Mouse (Mus musculus): ENCODE measurements around the gene Reg3d. TPM values are rescaled to one million over a fixed set of nuclear protein-coding genes. Genes with fewer than 3 reads are reported as not detected.

Gene Reg3d
- total and polyA plus RNA-seq, 2 experiments from 2014 or later, result not detected

DNA sequence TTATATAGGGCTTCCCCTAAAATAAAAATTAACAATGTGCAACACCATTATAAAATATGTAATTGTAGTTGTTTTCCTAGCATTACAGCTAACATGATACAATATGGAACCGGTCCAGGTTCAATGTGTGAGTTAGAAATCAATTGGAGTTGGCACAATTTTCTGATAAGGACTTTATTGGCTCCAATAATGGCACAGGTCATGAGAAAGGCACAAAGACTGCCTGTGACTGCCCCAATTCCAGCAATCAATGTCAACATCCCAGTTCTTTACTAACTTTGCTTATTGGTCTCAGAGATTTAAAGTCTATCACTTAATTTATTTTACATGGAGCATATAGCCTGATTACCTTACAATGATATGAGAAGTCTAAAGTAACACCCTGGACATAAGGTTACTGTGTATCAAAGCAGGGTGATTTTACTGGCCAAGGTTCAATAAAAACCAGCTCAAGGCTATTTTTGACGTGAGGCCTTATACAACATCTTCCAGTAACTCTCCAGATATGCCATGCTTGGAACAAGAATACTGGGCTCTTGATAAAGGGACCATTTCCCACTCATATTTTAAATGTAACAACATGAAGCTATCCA lies 16.6 kb downstream of the Reg3d start:
- Histone ChIP-seq H3K27me3 (ENCODE audit: insufficient read depth, low read length) (no peaks in the 10 kb centered on the region), H3K9me3 (ENCODE audit: low read length) (no peaks in the 10 kb centered on the region), H3K4me3 (ENCODE audit: low read depth, low read length) (no peak overlapping the region), H3K4me2 (ENCODE audit: low read depth) (no peak overlapping the region), H3K9ac (no peak overlapping the region), H3K4me1 (ENCODE audit: insufficient read depth) (no peaks in the 10 kb centered on the region), H3K27ac (ENCODE audit: low read depth, low read length) (no peak overlapping the region), H3K36me3 (ENCODE audit: insufficient read depth) (no peaks in the 10 kb centered on the region)
- 69% methylated on average over 2 of the region's 2 CpGs for WGBS
- ATAC-seq (no peak), DNase-seq (no peak)
- no peak for TF ChIP-seq CTCF (IDR thresholded peaks at IDR 0.05; ENCODE audit: low read depth)

DNA sequence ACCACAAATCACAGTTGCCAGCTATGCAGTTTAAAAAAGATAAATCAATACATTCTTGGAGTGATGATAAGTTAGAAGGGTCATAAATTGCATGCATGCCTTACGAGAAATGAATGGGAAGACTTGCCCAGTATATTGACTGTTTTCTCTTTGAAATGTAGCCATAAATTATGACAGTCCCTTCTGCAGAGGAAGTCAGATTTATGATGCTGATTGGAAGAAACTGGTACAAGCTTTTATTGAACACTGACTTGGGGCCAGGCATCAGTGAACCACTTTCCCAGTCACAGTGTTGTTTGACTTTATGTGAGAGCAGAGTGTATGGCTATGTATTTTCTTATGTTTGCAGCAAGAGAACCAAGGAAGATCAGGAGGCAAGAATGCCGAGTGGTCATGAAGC lies 37.0 kb downstream of the Reg3d start:
- Histone ChIP-seq H3K4me1 (ENCODE audit: insufficient read depth) (no peaks in the 10 kb centered on the region), H3K9me3 (ENCODE audit: low read length) (no peaks in the 10 kb centered on the region), H3K9ac (no peak overlapping the region), H3K4me3 (ENCODE audit: low read depth, low read length) (no peak overlapping the region), H3K27ac (ENCODE audit: low read depth, low read length) (no peak overlapping the region), H3K36me3 (ENCODE audit: insufficient read depth) (no peaks in the 10 kb centered on the region), H3K27me3 (ENCODE audit: insufficient read depth, low read length) (no peaks in the 10 kb centered on the region), H3K4me2 (ENCODE audit: low read depth) (no peak overlapping the region)
- no peak for TF ChIP-seq CTCF (IDR thresholded peaks at IDR 0.05; ENCODE audit: low read depth)
- WGBS, result 92% methylated on average over 2 of the region's 2 CpGs
- ATAC-seq (no peak), DNase-seq (no peak)

DNA sequence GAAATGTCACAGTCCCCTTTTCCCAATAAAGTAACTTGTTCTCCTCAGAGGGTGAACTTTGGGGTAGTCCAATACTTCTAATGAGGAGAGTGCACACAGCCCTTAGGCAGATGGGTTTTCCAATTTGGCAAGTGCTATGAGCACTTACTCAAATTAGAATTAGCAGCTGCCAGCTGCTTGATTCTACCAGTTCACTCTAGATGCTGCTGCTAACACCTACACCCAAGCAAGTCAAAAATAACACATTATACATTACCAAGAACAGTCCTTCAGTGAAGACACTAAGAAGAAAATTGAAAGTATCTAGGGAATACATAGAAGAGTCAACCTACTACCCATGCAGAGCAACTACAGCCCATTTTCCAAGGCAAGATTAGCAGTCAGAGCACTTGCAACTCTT lies 38.4 kb downstream of the Reg3d start:
- no peaks in the 10 kb centered on the region for H3K36me3 ChIP-seq (ENCODE audit: insufficient read depth)
- DNase-seq, result no peak
- no peak for ATAC-seq
- H3K4me2 ChIP-seq (ENCODE audit: low read depth), result no peak overlapping the region
- no peak for TF ChIP-seq CTCF (IDR thresholded peaks at IDR 0.05; ENCODE audit: low read depth)
- no peak overlapping the region for H3K4me3 ChIP-seq (ENCODE audit: low read depth, low read length)
- no peak overlapping the region for H3K9ac ChIP-seq
- no peaks in the 10 kb centered on the region for H3K4me1 ChIP-seq (ENCODE audit: insufficient read depth)
- H3K9me3 ChIP-seq (ENCODE audit: low read length), result no peaks in the 10 kb centered on the region
- H3K27ac ChIP-seq (ENCODE audit: low read depth, low read length), result no peak overlapping the region
- H3K27me3 ChIP-seq (ENCODE audit: insufficient read depth, low read length), result no peaks in the 10 kb centered on the region

DNA sequence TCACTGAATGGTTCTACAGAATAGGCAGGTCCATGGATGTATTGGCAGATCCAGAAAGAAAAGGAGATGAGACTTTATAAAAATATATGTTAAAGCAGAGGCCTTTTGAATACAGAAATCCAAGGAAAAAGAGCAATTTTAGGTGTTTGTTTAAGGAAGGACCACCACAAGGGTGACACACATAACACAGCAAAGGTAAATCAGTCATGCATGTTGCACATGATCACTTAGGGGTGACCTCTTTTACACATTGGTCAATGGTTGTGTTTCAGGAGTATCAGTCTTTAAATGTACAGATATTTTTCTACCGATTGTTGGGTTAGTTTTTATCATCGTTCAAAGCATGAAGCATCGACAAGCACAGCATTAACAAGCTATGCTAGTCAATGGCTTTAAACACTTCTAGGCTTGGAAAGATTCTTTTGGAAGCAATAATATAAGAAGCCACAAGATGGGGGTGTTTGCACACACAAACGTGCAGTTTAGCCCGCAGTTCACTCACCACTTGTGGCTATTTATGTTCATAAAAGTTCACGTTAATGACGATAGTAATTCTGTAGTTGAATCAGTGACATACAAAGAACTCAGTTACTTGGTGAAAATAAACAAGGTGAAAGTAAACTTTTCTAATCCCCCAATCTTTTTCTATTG lies 46.6 kb downstream of the Reg3d start:
- Histone ChIP-seq H3K9me3 (ENCODE audit: low read length) (no peaks in the 10 kb centered on the region), H3K36me3 (ENCODE audit: insufficient read depth) (no peaks in the 10 kb centered on the region), H3K27me3 (ENCODE audit: insufficient read depth, low read length) (no peaks in the 10 kb centered on the region), H3K4me2 (ENCODE audit: low read depth) (no peak overlapping the region), H3K4me1 (ENCODE audit: insufficient read depth) (no peaks in the 10 kb centered on the region), H3K4me3 (ENCODE audit: low read depth, low read length) (no peak overlapping the region), H3K9ac (no peak overlapping the region), H3K27ac (ENCODE audit: low read depth, low read length) (no peak overlapping the region)
- TF ChIP-seq CTCF (IDR thresholded peaks at IDR 0.05; ENCODE audit: low read depth), result peak; percentile 80
- WGBS, result 30% methylated on average over 7 of the region's 7 CpGs
- DNase-seq (peak; percentile 83), ATAC-seq (peak; percentile 77)

DNA sequence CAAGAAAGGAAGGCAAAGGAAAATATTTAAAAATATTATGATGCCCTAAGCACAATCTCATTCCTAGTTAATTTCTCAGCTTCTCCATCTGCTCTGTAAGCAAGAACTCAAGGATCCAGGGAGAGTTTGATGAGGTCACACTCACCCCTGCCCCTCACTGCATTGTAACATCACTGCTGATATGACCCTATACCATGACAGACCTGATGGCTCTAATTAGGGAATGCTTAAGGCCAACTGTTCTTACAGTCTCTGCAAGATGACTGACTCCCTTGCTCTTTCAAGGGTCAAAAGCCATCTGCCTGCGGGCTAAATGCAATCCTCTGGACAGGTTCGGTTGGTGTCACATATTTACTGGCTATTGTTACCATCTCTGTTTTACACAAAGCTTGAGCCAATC lies 49.5 kb downstream of the Reg3d start:
- TF ChIP-seq CTCF (IDR thresholded peaks at IDR 0.05; ENCODE audit: low read depth), result no peak
- no peak for DNase-seq
- Histone ChIP-seq H3K27me3 (ENCODE audit: insufficient read depth, low read length) (no peaks in the 10 kb centered on the region), H3K27ac (ENCODE audit: low read depth, low read length) (no peak overlapping the region), H3K4me3 (ENCODE audit: low read depth, low read length) (no peak overlapping the region), H3K36me3 (ENCODE audit: insufficient read depth) (no peaks in the 10 kb centered on the region), H3K9ac (no peak overlapping the region), H3K4me2 (ENCODE audit: low read depth) (no peak overlapping the region), H3K9me3 (ENCODE audit: low read length) (no peaks in the 10 kb centered on the region), H3K4me1 (ENCODE audit: insufficient read depth) (no peaks in the 10 kb centered on the region)
- no peak for ATAC-seq
- 62% methylated on average over 2 of the region's 2 CpGs for WGBS

DNA sequence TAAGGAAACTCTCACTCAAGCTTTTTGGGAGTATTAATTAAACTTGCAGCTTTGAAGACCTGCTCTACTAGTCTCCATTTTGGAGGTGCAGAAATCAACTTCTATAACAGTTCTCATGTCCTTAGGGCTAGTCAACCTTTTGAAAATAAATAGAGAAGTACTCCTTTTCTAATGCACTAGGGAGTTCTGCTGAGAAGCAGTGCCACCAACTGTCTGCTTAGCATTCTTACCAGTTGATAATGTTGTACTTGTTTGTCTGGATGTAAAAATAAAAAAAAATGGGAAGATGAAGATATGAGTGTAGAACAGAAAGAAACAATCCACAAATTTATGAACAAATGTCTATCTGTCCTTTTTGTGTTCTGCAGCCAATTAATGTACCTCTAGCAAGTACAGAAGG lies 50.9 kb downstream of the Reg3d start:
- H3K36me3 ChIP-seq (ENCODE audit: insufficient read depth), result no peaks in the 10 kb centered on the region
- peak; percentile 60; the same call in 1 of the 2 replicates for ATAC-seq

More for the DNA sequence above, 50.9 kb downstream of the Reg3d start:
- H3K4me1 ChIP-seq (ENCODE audit: insufficient read depth), result no peaks in the 10 kb centered on the region
- TF ChIP-seq CTCF (IDR thresholded peaks at IDR 0.05; ENCODE audit: low read depth), result peak; percentile 64
- H3K9me3 ChIP-seq (ENCODE audit: low read length), result no peaks in the 10 kb centered on the region
- H3K27ac ChIP-seq (ENCODE audit: low read depth, low read length), result no peak overlapping the region
- H3K4me2 ChIP-seq (ENCODE audit: low read depth), result no peak overlapping the region
- H3K27me3 ChIP-seq (ENCODE audit: insufficient read depth, low read length), result no peaks in the 10 kb centered on the region
- DNase-seq, result peak; percentile 52
- no peak overlapping the region for H3K4me3 ChIP-seq (ENCODE audit: low read depth, low read length)
- H3K9ac ChIP-seq, result no peak overlapping the region

Other genes starting within 250 kb of the Reg3d start
- not detected in 2 replicates for gene Reg3b, start 8.2 kb downstream of the Reg3d start, total RNA-seq (2014; rRNA removed)
- not detected in 2 replicates for gene Reg3b, start 8.2 kb downstream of the Reg3d start, polyA plus RNA-seq (2015; fragmentation: Nextera tagmentation; extraction: Ambion mirVana)
- not detected in 2 replicates for gene Reg3a, start 1.8 kb upstream of the Reg3d start, total RNA-seq (2014; rRNA removed)
- not detected in 2 replicates for gene Reg3a, start 1.8 kb upstream of the Reg3d start, polyA plus RNA-seq (2015; fragmentation: Nextera tagmentation; extraction: Ambion mirVana)
- gene Reg2, start 16.8 kb upstream of the Reg3d start, total RNA-seq (2014; rRNA removed), result not detected in 2 replicates
- gene Reg2, start 16.8 kb upstream of the Reg3d start, polyA plus RNA-seq (2015; fragmentation: Nextera tagmentation; extraction: Ambion mirVana), result not detected in 2 replicates
- gene Reg1, start 43.8 kb upstream of the Reg3d start, total RNA-seq (2014; rRNA removed), result not detected in 2 replicates
- not detected in 2 replicates for gene Reg1, start 43.8 kb upstream of the Reg3d start, polyA plus RNA-seq (2015; fragmentation: Nextera tagmentation; extraction: Ambion mirVana)
- gene Reg3g, start 90.0 kb upstream of the Reg3d start, total RNA-seq (2014; rRNA removed), result not detected in 2 replicates
- gene Reg3g, start 90.0 kb upstream of the Reg3d start, polyA plus RNA-seq (2015; fragmentation: Nextera tagmentation; extraction: Ambion mirVana), result not detected in 2 replicates

All from forebrain, postnatal 0 days (tissue).